Comparison of ENCODE assay signal across 15 mouse cellular contexts in genomic region chr9:41914611-41915010, GRCm38 (mm10).
DNase-seq lines count a peak whose midpoint lies in the region; ATAC-seq lines count a peak whose summit lies in the region.
"Had no signal": no experiment of that assay in that cellular context is flagged by ENCODE, and none has a peak within 500 bp of the region (broad histone marks: within the 10 kb centered on the region; RNA-seq: fewer than 3 reads in every experiment).

No protein-coding gene starts in this region.

- no peak for ATAC-seq in midbrain, embryonic 14.5 days (ENCODE audit: low FRiP score, low TSS enrichment)
- ATAC-seq in forebrain, embryonic 15.5 days (replicated peaks), result no peak
- ATAC-seq in neural tube, embryonic 15.5 days (ENCODE audit: low FRiP score), result no peak
- ATAC-seq in erythroblast, adult 5-6 weeks (replicated peaks; ENCODE audit: low FRiP score, poor library complexity, severe bottlenecking), result no peak
- ATAC-seq: lung, postnatal 0 days had no signal

- H3K4me3 ChIP-seq in midbrain, embryonic 14.5 days (replicated peaks; ENCODE audit: low read depth, low read length), result no peak overlapping the region
- no peak overlapping the region for H3K4me3 ChIP-seq in midbrain, embryonic 10.5 days
- no peak overlapping the region for H3K4me3 ChIP-seq in forebrain, embryonic 15.5 days
- H3K4me3 ChIP-seq in neural tube, embryonic 15.5 days (replicated peaks), result no peak overlapping the region
- H3K4me3 ChIP-seq: erythroblast, embryonic 14.5 days; liver, embryonic 15.5 days had no signal

- intact Hi-C loops in heart, postnatal 14 days (cut with DNase I), result no loop called here

- WGBS in midbrain, embryonic 14.5 days, result 91% methylated on average over 6 of the region's 6 CpGs
- 92% methylated on average over 6 of the region's 6 CpGs for WGBS in midbrain, embryonic 10.5 days
- 86% methylated on average over 6 of the region's 6 CpGs for WGBS in forebrain, embryonic 15.5 days
- WGBS in neural tube, embryonic 15.5 days, result 90% methylated on average over 6 of the region's 6 CpGs

- no peak overlapping the region for H3K9ac ChIP-seq in midbrain, embryonic 14.5 days (replicated peaks; ENCODE audit: low read length)
- no peak overlapping the region for H3K9ac ChIP-seq in forebrain, embryonic 15.5 days (replicated peaks)
- H3K9ac ChIP-seq in neural tube, embryonic 15.5 days (replicated peaks), result no peak overlapping the region
- H3K9ac ChIP-seq: liver, embryonic 15.5 days had no signal

- H3K36me3 ChIP-seq in midbrain, embryonic 14.5 days (ENCODE audit: control insufficient read depth, insufficient read depth, low read length), result no peaks in the 10 kb centered on the region
- no peaks in the 10 kb centered on the region for H3K36me3 ChIP-seq in midbrain, embryonic 10.5 days
- H3K36me3 ChIP-seq in forebrain, embryonic 15.5 days, result no peaks in the 10 kb centered on the region
- no peaks in the 10 kb centered on the region for H3K36me3 ChIP-seq in neural tube, embryonic 15.5 days
- H3K36me3 ChIP-seq: liver, embryonic 15.5 days had no signal

- DNase-seq in heart, adult 11 months, result peak; percentile 62
- no peak for DNase-seq in heart, postnatal 14 days
- DNase-seq in midbrain, embryonic 14.5 days, result no peak
- no peak for DNase-seq in midbrain, embryonic 10.5 days (ENCODE audit: low spot score)
- no peak for DNase-seq in B cell, adult 2 months
- DNase-seq: cerebellum, adult 11 months; cerebellum, postnatal 36 days; kidney, adult 8-10 months; kidney, postnatal 36 days had no signal

- H3K9me3 ChIP-seq in midbrain, embryonic 14.5 days (ENCODE audit: control insufficient read depth, low read length), result no peaks in the 10 kb centered on the region
- no peaks in the 10 kb centered on the region; the same call in 1 of the 2 replicates for H3K9me3 ChIP-seq in midbrain, embryonic 10.5 days (replicated peaks)
- no peaks in the 10 kb centered on the region for H3K9me3 ChIP-seq in forebrain, embryonic 15.5 days
- no peaks in the 10 kb centered on the region for H3K9me3 ChIP-seq in neural tube, embryonic 15.5 days (replicated peaks)
- H3K9me3 ChIP-seq: liver, embryonic 15.5 days had no signal

- peak overlapping the region; percentile 27; the same call in 1 of the 2 replicates for H3K27ac ChIP-seq in midbrain, embryonic 14.5 days (replicated peaks; ENCODE audit: low read depth, low read length)
- no peak overlapping the region; the same call in 1 of the 2 replicates for H3K27ac ChIP-seq in midbrain, embryonic 10.5 days (replicated peaks)
- peak overlapping the region; percentile 41 for H3K27ac ChIP-seq in forebrain, embryonic 15.5 days (replicated peaks)
- peak overlapping the region; percentile 39; the same call in 1 of the 2 replicates for H3K27ac ChIP-seq in neural tube, embryonic 15.5 days (replicated peaks)
- H3K27ac ChIP-seq: liver, embryonic 15.5 days had no signal

- H3K4me2 ChIP-seq in midbrain, embryonic 14.5 days (ENCODE audit: low read length), result no peak overlapping the region
- H3K4me2 ChIP-seq in forebrain, embryonic 15.5 days (replicated peaks), result no peak overlapping the region
- H3K4me2 ChIP-seq in neural tube, embryonic 15.5 days, result no peak overlapping the region
- H3K4me2 ChIP-seq: liver, embryonic 15.5 days had no signal

- H3K27me3 ChIP-seq in midbrain, embryonic 14.5 days (ENCODE audit: control insufficient read depth, insufficient read depth, low read length), result no peaks in the 10 kb centered on the region
- H3K27me3 ChIP-seq in midbrain, embryonic 10.5 days (ENCODE audit: low read depth, poor library complexity, severe bottlenecking), result no peaks in the 10 kb centered on the region
- H3K27me3 ChIP-seq in forebrain, embryonic 15.5 days, result no peaks in the 10 kb centered on the region
- no peaks in the 10 kb centered on the region for H3K27me3 ChIP-seq in neural tube, embryonic 15.5 days (replicated peaks)
- H3K27me3 ChIP-seq: liver, embryonic 15.5 days had no signal

- H3K4me1 ChIP-seq in midbrain, embryonic 14.5 days (ENCODE audit: control insufficient read depth, insufficient read depth, low read length), result peaks cover 15% of the 10 kb centered on the region
- H3K4me1 ChIP-seq in midbrain, embryonic 10.5 days, result peaks cover 22% of the 10 kb centered on the region
- H3K4me1 ChIP-seq in forebrain, embryonic 15.5 days, result peaks cover 35% of the 10 kb centered on the region
- H3K4me1 ChIP-seq in neural tube, embryonic 15.5 days, result peaks cover 27% of the 10 kb centered on the region
- H3K4me1 ChIP-seq: liver, embryonic 15.5 days had no signal
